Mouse (Mus musculus): ENCODE data around the gene Smoc2. TPM values are rescaled to one million over a fixed set of nuclear protein-coding genes. Genes with fewer than 3 reads are reported as not detected.

Gene Smoc2
- total and polyA plus RNA-seq, 3 experiments = 0.34 TPM; not detected in 2

- dilution Hi-C loops (cut with MboI; ENCODE audit: extremely low pct_ligation_motif_present, extremely low pct_unique_long_range_greater_than_20kb, low sequenced_read_pairs) = no loop called here
- Histone ChIP-seq H3K27ac (ENCODE audit: insufficient read depth, low read depth) (no peak overlapping the region), H3K36me3 (replicated peaks in 1 of 2; ENCODE audit: control insufficient read depth in 1 of 2, insufficient read depth in 1 of 2, low read length in 1 of 2) (no peaks in the 10 kb centered on the region), H3K4me3 (replicated peaks in 1 of 3; ENCODE audit: low read depth in 2 of 3, low read length in 2 of 3, poor library complexity in 1 of 3) (no peak overlapping the region), H3K4me1 (ENCODE audit: control insufficient read depth in 1 of 2, insufficient read depth in 2 of 2) (no peaks in the 10 kb centered on the region), H3K79me2 (replicated peaks; ENCODE audit: control insufficient read depth, extremely low read depth, insufficient read depth, poor library complexity, severe bottlenecking) (no peaks in the 10 kb centered on the region), H3K27me3 (replicated peaks) (peaks cover 58% of the 10 kb centered on the region), H3K9me3 (replicated peaks; ENCODE audit: low read length) (no peaks in the 10 kb centered on the region), H3K9ac (ENCODE audit: insufficient read depth, low read depth) (no peak overlapping the region), H3K4me2 (ENCODE audit: insufficient read depth, low read depth, poor library complexity, severe bottlenecking) (no peak overlapping the region)
- no peak for DNase-seq (ENCODE audit: extremely low read depth)
- in situ Hi-C loops (cut with MboI; ENCODE audit: low pct_ligation_motif_present, low pct_unique_long_range_greater_than_20kb, low sequenced_read_pairs) = no loop called here
- TF ChIP-seq MYC (IDR thresholded peaks at IDR 0.05; ENCODE audit: low read depth, low read length) (no peak), KAT2A (IDR thresholded peaks at IDR 0.05; ENCODE audit: insufficient replicate concordance, low read length) (no peak), ZMIZ1 (IDR thresholded peaks at IDR 0.05; ENCODE audit: low read depth, low read length) (no peak), RAD21 (IDR thresholded peaks at IDR 0.05; ENCODE audit: low read depth, low read length) (no peak), BHLHE40 (IDR thresholded peaks at IDR 0.05; ENCODE audit: low read depth, low read length) (no peak), MAX (IDR thresholded peaks at IDR 0.05; ENCODE audit: low read length) (no peak), TBP (conservative IDR thresholded peaks at IDR 0.05; ENCODE audit: low read depth, low read length) (no peak), CHD2 (IDR thresholded peaks at IDR 0.05; ENCODE audit: low read length) (no peak), GABPA (IDR thresholded peaks at IDR 0.05; ENCODE audit: insufficient replicate concordance, low read depth, low read length) (no peak), CTCF (conservative IDR thresholded peaks at IDR 0.05 in 1 of 2, IDR thresholded peaks at IDR 0.05 in 1 of 2; ENCODE audit: low read depth in 2 of 2, low read length in 2 of 2) (no peak), ELF1 (IDR thresholded peaks at IDR 0.05; ENCODE audit: low read depth, low read length) (no peak), CHD1 (IDR thresholded peaks at IDR 0.05; ENCODE audit: low read depth, low read length) (no peak)
Measured at GRCm38 (mm10) chr17:14414511-14414910, 135.2 kb downstream of the Smoc2 start.

DNA sequence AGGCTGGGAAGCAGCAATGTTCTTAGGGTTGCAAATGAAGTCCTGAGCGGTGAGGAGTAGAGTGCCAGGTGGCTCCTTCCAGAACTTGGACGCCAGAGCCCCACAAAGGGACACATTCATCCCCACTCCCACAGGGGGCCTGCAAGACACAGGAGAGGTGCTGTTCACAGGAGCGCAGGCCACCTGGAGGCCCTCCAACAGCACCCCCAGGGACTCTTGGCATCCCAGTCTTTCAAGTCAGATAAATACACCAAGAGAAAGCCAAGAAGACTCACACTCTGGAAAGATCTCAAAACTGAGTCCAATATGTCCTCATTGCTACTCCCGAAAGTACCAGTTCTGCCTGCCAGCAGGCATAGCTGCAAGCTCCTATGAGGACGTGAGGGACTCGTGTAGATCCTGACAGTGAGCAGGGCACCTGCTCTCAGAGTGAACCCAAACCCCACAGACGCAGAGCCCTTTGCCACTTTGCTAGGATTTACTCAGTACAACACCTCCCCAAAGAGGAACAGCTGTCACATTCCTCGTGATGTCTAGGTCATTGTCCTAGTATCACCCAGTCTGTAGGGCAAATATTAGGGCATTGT, 141.2 kb downstream of the Smoc2 start:
- Histone ChIP-seq H3K4me3 (replicated peaks in 1 of 3; ENCODE audit: low read depth in 2 of 3, low read length in 2 of 3, poor library complexity in 1 of 3) (no peak overlapping the region), H3K9ac (ENCODE audit: insufficient read depth, low read depth) (no peak overlapping the region), H3K36me3 (replicated peaks in 1 of 2; ENCODE audit: control insufficient read depth in 1 of 2, insufficient read depth in 1 of 2, low read length in 1 of 2) (no peaks in the 10 kb centered on the region), H3K4me1 (ENCODE audit: control insufficient read depth in 1 of 2, insufficient read depth in 2 of 2) (no peaks in the 10 kb centered on the region), H3K27ac (ENCODE audit: insufficient read depth, low read depth) (no peak overlapping the region), H3K9me3 (replicated peaks; ENCODE audit: low read length) (no peaks in the 10 kb centered on the region), H3K4me2 (ENCODE audit: insufficient read depth, low read depth, poor library complexity, severe bottlenecking) (no peak overlapping the region), H3K27me3 (replicated peaks) (peaks cover 50% of the 10 kb centered on the region), H3K79me2 (replicated peaks; ENCODE audit: control insufficient read depth, extremely low read depth, insufficient read depth, poor library complexity, severe bottlenecking) (no peaks in the 10 kb centered on the region)
- in situ Hi-C loops (cut with MboI; ENCODE audit: low pct_ligation_motif_present, low pct_unique_long_range_greater_than_20kb, low sequenced_read_pairs) (no loop called here), dilution Hi-C loops (cut with MboI; ENCODE audit: extremely low pct_ligation_motif_present, extremely low pct_unique_long_range_greater_than_20kb, low sequenced_read_pairs) (no loop called here)
- DNase-seq (ENCODE audit: extremely low read depth) = no peak
- TF ChIP-seq SIN3A (IDR thresholded peaks at IDR 0.05; ENCODE audit: low read length) (no peak), ELF1 (IDR thresholded peaks at IDR 0.05; ENCODE audit: low read depth, low read length) (no peak), UBTF (IDR thresholded peaks at IDR 0.05; ENCODE audit: low read depth, low read length) (no peak), RAD21 (IDR thresholded peaks at IDR 0.05; ENCODE audit: low read depth, low read length) (no peak), ETS1 (conservative IDR thresholded peaks at IDR 0.05; ENCODE audit: low read depth, low read length) (no peak), MXI1 (IDR thresholded peaks at IDR 0.05; ENCODE audit: low read depth, low read length) (no peak), ZKSCAN1 (IDR thresholded peaks at IDR 0.05; ENCODE audit: borderline replicate concordance, low read depth, low read length) (no peak), RCOR1 (conservative IDR thresholded peaks at IDR 0.05; ENCODE audit: low read depth, low read length) (no peak), CHD2 (IDR thresholded peaks at IDR 0.05; ENCODE audit: low read length) (no peak), TCF12 (IDR thresholded peaks at IDR 0.05; ENCODE audit: low read depth, low read length) (no peak), NELFE (IDR thresholded peaks at IDR 0.05; ENCODE audit: low read depth, low read length) (no peak)

All from CH12.LX (cell line).